Mouse (Mus musculus): ENCODE results near the gene Msl1.

DNA sequence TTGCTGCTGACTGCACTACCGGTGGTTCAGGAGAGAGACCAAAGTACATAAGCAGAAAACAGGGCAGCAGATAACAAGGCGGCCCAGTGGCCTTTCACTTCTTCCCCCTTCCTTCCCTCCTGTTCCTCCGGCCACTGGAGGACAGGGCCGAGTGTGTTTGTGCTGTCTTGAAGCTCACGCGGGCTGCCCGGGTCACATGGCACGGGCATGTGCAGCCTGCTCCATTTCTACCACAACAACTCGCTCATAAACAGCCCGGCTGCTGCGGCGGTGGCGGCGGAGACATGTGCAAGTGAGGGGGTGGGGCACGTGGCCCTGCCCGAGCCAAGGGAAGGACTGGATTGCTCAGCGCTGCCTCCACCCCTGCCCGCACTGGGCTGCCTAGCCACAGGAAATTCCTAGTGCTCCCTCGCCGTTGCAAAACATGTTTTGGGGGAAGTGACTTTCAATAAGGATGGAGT, 12.1 kb upstream of the Msl1 start:
- TF ChIP-seq POLR2A (IDR thresholded peaks at IDR 0.05; ENCODE audit: insufficient read length, low read depth) = peak; percentile 59
- peak; percentile 62 to 94 (median 89) for TF ChIP-seq MYOG (IDR thresholded peaks at IDR 0.05; ENCODE audit: control insufficient read depth in 1 of 3, insufficient read depth in 1 of 3, insufficient read length in 2 of 3, low read depth in 2 of 3)
- peak; percentile 70 for TF ChIP-seq POLR2AphosphoS2 (IDR thresholded peaks at IDR 0.05; ENCODE audit: insufficient read length, low read depth)
- TF ChIP-seq MYOD1 (IDR thresholded peaks at IDR 0.05; ENCODE audit: control insufficient read depth in 1 of 3, insufficient read length in 2 of 3, low read depth in 2 of 3) = peak in 2 of 3 experiments; percentile 71 to 90
- peak; percentile 21 for TF ChIP-seq TCF12 (IDR thresholded peaks at IDR 0.05; ENCODE audit: insufficient read depth, poor library complexity, severe bottlenecking)
- TF ChIP-seq USF1 (IDR thresholded peaks at IDR 0.05; ENCODE audit: low read depth) = peak; percentile 64
- peak; percentile 61; the same call in 1 of the 2 replicates for TF ChIP-seq CEBPB (IDR thresholded peaks at IDR 0.05; ENCODE audit: insufficient read depth, poor library complexity, severe bottlenecking)
- no peak for TF ChIP-seq E2F4 (IDR thresholded peaks at IDR 0.05; ENCODE audit: insufficient read depth)
- TF ChIP-seq TCF3 (IDR thresholded peaks at IDR 0.05; ENCODE audit: insufficient read length, low read depth) = peak; percentile 26
- TF ChIP-seq MAX (IDR thresholded peaks at IDR 0.05; ENCODE audit: low read depth) = no peak
- no peak for TF ChIP-seq REST (IDR thresholded peaks at IDR 0.05; ENCODE audit: insufficient read depth, insufficient read length)
